Mouse (Mus musculus): Measurements from ENCODE around the gene Nenf. TPM values are rescaled to one million over a fixed set of nuclear protein-coding genes. Genes with fewer than 3 reads are reported as not detected.

The Nenf gene
- 15.5 TPM for total RNA-seq (2023)

DNA sequence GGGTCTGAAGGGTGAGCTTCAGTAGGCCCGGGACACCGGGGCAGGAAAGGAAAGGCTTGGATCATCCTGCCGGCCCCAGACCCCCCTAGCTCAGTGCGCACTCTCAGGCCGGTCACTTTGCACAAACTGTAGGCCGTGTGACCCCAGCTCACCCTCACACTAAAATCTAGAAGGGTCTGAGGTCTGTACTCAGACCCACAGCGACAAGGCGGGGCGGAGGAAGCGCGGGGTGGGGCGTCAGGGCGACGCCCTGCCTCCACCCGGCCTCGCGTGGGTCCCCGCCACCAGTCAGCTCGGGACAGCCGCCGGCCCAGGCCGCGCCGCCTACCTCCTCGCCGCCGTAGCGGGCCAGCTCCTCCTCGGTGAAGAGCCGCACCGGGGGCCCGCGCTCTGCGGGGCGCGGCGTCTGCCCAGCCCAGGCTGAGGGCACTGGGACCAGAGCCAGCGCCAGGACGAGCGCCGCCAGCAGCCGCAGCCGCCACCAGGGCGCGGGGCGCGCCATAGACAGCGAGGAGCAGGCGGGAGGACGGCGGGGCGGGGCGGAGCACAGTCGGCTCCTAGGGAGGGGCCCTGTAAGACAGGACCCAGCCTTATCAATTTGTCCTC is at the start of gene Nenf:
Gene Nenf, minus strand, starts transcription at position 604 of the 606 bp plus-strand sequence.

DNA sequence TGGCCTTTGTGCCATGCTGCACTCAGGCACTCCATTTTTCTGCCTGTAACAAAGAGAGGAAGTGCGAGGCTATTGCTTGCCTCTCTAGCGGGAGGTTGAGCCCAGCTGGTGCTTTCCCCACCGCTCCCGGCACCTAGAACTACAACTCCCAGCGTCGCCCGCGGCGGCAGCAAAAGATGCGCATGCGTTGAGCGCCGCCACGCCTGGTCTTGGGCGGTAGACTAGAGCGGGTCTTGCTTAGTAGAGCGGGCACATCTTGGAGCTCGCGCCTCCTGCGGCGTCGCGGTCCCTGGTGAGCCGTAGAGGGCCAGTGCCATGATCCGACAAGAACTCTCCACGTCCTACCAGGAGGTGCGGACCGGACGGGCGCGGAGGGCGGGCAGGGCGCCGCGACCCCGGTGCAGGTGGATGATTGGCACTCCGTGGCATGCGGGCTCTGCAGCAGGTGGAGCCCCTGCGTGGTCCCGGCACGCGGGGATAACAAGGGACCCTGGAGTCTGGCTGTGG is 7.8 kb upstream of the Nenf start, which contains the start of gene Tmem206:
Gene Tmem206, plus strand, starts transcription at position 187 of the 507 bp plus-strand sequence.

Other genes starting within 250 kb of the Nenf start
- not detected for gene Batf3, start 220.3 kb downstream of the Nenf start, total RNA-seq (2023)
- not detected for gene Fam71a, start 153.4 kb downstream of the Nenf start, total RNA-seq (2023)
- 13.8 TPM for gene Atf3, start 100.2 kb downstream of the Nenf start, total RNA-seq (2023)
- gene Tmem206, start 7.7 kb upstream of the Nenf start, total RNA-seq (2023): 10.3 TPM
- gene Ppp2r5a, start 85.1 kb upstream of the Nenf start, total RNA-seq (2023): 370 TPM